Mouse (Mus musculus) MEL (cell line): ENCODE measurements around the gene Ankdd1b. TPM values are rescaled to one million over a fixed set of nuclear protein-coding genes. Genes with fewer than 3 reads are reported as not detected.

Experiments
- DNase-seq: peaks from one replicate; pipeline ENCODE4 v3.0.0; 2011; ENCODE audit warnings: low read depth, low spot score
- H3K27ac ChIP-seq: 2 replicates; pipeline ENCODE4 v1.5.1; 2012; ENCODE audit warnings: low read depth, mild to moderate bottlenecking, control low read depth, low read length, moderate library complexity; ENCODE audit not compliant: control insufficient read depth
- H3K27me3 ChIP-seq, 2 experiments: fragments of 150-350 bp in 1 of 2; sonication (generic) in 1 of 2; 2 replicates each; pipeline ENCODE4 v1.6.1; 2012; ENCODE audit warnings: low read length in 2 of 2, mild to moderate bottlenecking in 2 of 2, improper control_type of control experiment in 1 of 2, moderate library complexity in 1 of 2; ENCODE audit not compliant: insufficient read depth in 2 of 2, control insufficient read depth in 1 of 2
- H3K36me3 ChIP-seq, 2 experiments: 2 replicates each; pipeline ENCODE4 v1.6.1; 2012 to 2014; ENCODE audit warnings: low read length in 2 of 2, improper control_type of control experiment in 1 of 2, inconsistent platforms in 1 of 2, mild to moderate bottlenecking in 1 of 2; ENCODE audit not compliant: insufficient read depth in 2 of 2, control insufficient read depth in 1 of 2
- H3K4me1 ChIP-seq, 2 experiments: fragments of 150-350 bp in 1 of 2; sonication (generic) in 1 of 2; 2 replicates each; pipeline ENCODE4 v1.6.1; 2012; ENCODE audit warnings: low read length in 2 of 2, improper control_type of control experiment in 1 of 2, mild to moderate bottlenecking in 1 of 2; ENCODE audit not compliant: insufficient read depth in 2 of 2, control insufficient read depth in 1 of 2
- H3K4me3 ChIP-seq, 2 experiments: fragments of 150-350 bp in 1 of 2; sonication (generic) in 1 of 2; 2 replicates each; pipeline ENCODE4 v1.5.1; 2012; ENCODE audit warnings: low read depth in 2 of 2, low read length in 2 of 2, mild to moderate bottlenecking in 2 of 2, moderate library complexity in 2 of 2, control low read depth in 1 of 2, improper control_type of control experiment in 1 of 2; ENCODE audit not compliant: control insufficient read depth in 1 of 2, insufficient read depth in 1 of 2
- H3K79me2 ChIP-seq: 2 replicates; pipeline ENCODE4 v1.6.1; 2012; ENCODE audit warnings: mild to moderate bottlenecking, low read length, moderate library complexity; ENCODE audit not compliant: control insufficient read depth, poor library complexity, insufficient read depth
- H3K9ac ChIP-seq: 2 replicates; pipeline ENCODE4 v1.6.1; 2012; ENCODE audit warnings: low read depth, mild to moderate bottlenecking, control low read depth, low read length, moderate library complexity; ENCODE audit not compliant: control insufficient read depth, poor library complexity, severe bottlenecking
- H3K9me3 ChIP-seq: fragments of 150-350 bp; sonication (generic); replicated peaks from 2 replicates; pipeline ENCODE4 v1.6.1; 2012; ENCODE audit warnings: mild to moderate bottlenecking, low read length, improper control_type of control experiment, moderate library complexity; ENCODE audit not compliant: insufficient read depth
- BHLHE40 ChIP-seq: IDR thresholded peaks from 2 replicates; pipeline ENCODE4 v1.6.1; 2012; ENCODE audit warnings: low read depth, mild to moderate bottlenecking, inconsistent platforms, low read length, improper control_type of control experiment, borderline replicate concordance
- CHD1 ChIP-seq: IDR thresholded peaks from 2 replicates; pipeline ENCODE4 v1.6.1; 2012; ENCODE audit warnings: low read depth, mild to moderate bottlenecking, inconsistent platforms, low read length, improper control_type of control experiment
- CHD2 ChIP-seq: IDR thresholded peaks from 2 replicates; pipeline ENCODE4 v1.6.1; 2011; ENCODE audit warnings: low read length, improper control_type of control experiment
- ELF1 ChIP-seq: IDR thresholded peaks from 2 replicates; pipeline ENCODE4 v1.6.1; 2014; ENCODE audit warnings: low read depth, mild to moderate bottlenecking, inconsistent platforms, low read length, improper control_type of control experiment, moderate library complexity
- EP300 ChIP-seq, 2 experiments: IDR thresholded peaks; 2 replicates each; pipeline ENCODE4 v1.6.1; 2011; ENCODE audit warnings: improper control_type of control experiment in 2 of 2, low read length in 2 of 2, low read depth in 1 of 2, mild to moderate bottlenecking in 1 of 2
- ETS1 ChIP-seq: IDR thresholded peaks from 2 replicates; pipeline ENCODE4 v1.6.1; 2012; ENCODE audit warnings: low read depth, mild to moderate bottlenecking, inconsistent platforms, low read length, improper control_type of control experiment, moderate library complexity
- GABPA ChIP-seq: IDR thresholded peaks from 2 replicates; pipeline ENCODE4 v1.6.1; 2012; ENCODE audit warnings: low read depth, mild to moderate bottlenecking, inconsistent platforms, low read length, improper control_type of control experiment, moderate library complexity
- GATA1 ChIP-seq: IDR thresholded peaks from 2 replicates; pipeline ENCODE4 v1.6.1; 2011; ENCODE audit warnings: low read depth, low read length, improper control_type of control experiment
- HCFC1 ChIP-seq: IDR thresholded peaks from 2 replicates; pipeline ENCODE4 v1.6.1; 2012; ENCODE audit warnings: low read depth, mild to moderate bottlenecking, inconsistent platforms, low read length, improper control_type of control experiment, moderate library complexity
- JUND ChIP-seq: IDR thresholded peaks from 2 replicates; pipeline ENCODE4 v1.6.1; 2011; ENCODE audit warnings: low read depth, mild to moderate bottlenecking, improper control_type of control experiment, low read length
- MAFK ChIP-seq: IDR thresholded peaks from 2 replicates; pipeline ENCODE4 v1.6.1; 2011; ENCODE audit warnings: low read depth, mild to moderate bottlenecking, low read length, improper control_type of control experiment, borderline replicate concordance
- MAX ChIP-seq: IDR thresholded peaks from 2 replicates; pipeline ENCODE4 v1.6.1; 2011; ENCODE audit warnings: low read length, improper control_type of control experiment
- MEF2A ChIP-seq: IDR thresholded peaks from 2 replicates; pipeline ENCODE4 v1.6.1; 2014; ENCODE audit warnings: low read depth, mild to moderate bottlenecking, inconsistent platforms, low read length, improper control_type of control experiment; ENCODE audit not compliant: poor library complexity, insufficient replicate concordance, severe bottlenecking; ENCODE audit errors: extremely low read depth
- MXI1 ChIP-seq: IDR thresholded peaks from 2 replicates; pipeline ENCODE4 v1.6.1; 2011; ENCODE audit warnings: mild to moderate bottlenecking, low read depth, low read length, improper control_type of control experiment
- MYB ChIP-seq: IDR thresholded peaks from 2 replicates; pipeline ENCODE4 v1.6.1; 2011; ENCODE audit warnings: mild to moderate bottlenecking, low read depth, low read length, improper control_type of control experiment
- MYC ChIP-seq: IDR thresholded peaks from 2 replicates; pipeline ENCODE4 v1.6.1; 2011; ENCODE audit warnings: low read depth, mild to moderate bottlenecking, low read length, improper control_type of control experiment, moderate library complexity
- NELFE ChIP-seq: IDR thresholded peaks from 2 replicates; pipeline ENCODE4 v1.6.1; 2011; ENCODE audit warnings: low read depth, low read length, improper control_type of control experiment
- NRF1 ChIP-seq: IDR thresholded peaks from 2 replicates; pipeline ENCODE4 v1.6.1; 2014; ENCODE audit warnings: low read depth, mild to moderate bottlenecking, inconsistent platforms, low read length, improper control_type of control experiment, moderate library complexity; ENCODE audit not compliant: poor library complexity, insufficient read depth, severe bottlenecking
- POLR2A ChIP-seq, 2 experiments: IDR thresholded peaks; 2 replicates each; pipeline ENCODE4 v1.6.1; 2011 to 2012; ENCODE audit warnings: low read length in 2 of 2, mild to moderate bottlenecking in 2 of 2, control low read depth in 1 of 2, improper control_type of control experiment in 1 of 2, low read depth in 1 of 2, moderate library complexity in 1 of 2; ENCODE audit not compliant: control insufficient read depth in 1 of 2, insufficient read depth in 1 of 2, poor library complexity in 1 of 2
- POLR2AphosphoS2 ChIP-seq: IDR thresholded peaks from 2 replicates; pipeline ENCODE4 v1.6.1; 2011; ENCODE audit warnings: low read length, improper control_type of control experiment
- RAD21 ChIP-seq: IDR thresholded peaks from 2 replicates; pipeline ENCODE4 v1.6.1; 2011; ENCODE audit warnings: mild to moderate bottlenecking, low read depth, low read length, improper control_type of control experiment
- RCOR1 ChIP-seq: IDR thresholded peaks from 2 replicates; pipeline ENCODE4 v1.6.1; 2012; ENCODE audit warnings: low read depth, mild to moderate bottlenecking, inconsistent platforms, low read length, improper control_type of control experiment
- SIN3A ChIP-seq: IDR thresholded peaks from 2 replicates; pipeline ENCODE4 v1.6.1; 2012; ENCODE audit warnings: low read length, improper control_type of control experiment, inconsistent platforms
- SMC3 ChIP-seq: IDR thresholded peaks from 2 replicates; pipeline ENCODE4 v1.6.1; 2011; ENCODE audit warnings: low read depth, low read length, improper control_type of control experiment
- TBP ChIP-seq: IDR thresholded peaks from 2 replicates; pipeline ENCODE4 v1.8.0; 2011; ENCODE audit warnings: low read depth, low read length, improper control_type of control experiment
- UBTF ChIP-seq: IDR thresholded peaks from 2 replicates; pipeline ENCODE4 v1.6.1; 2012; ENCODE audit warnings: low read depth, mild to moderate bottlenecking, inconsistent platforms, low read length, improper control_type of control experiment, moderate library complexity, borderline replicate concordance; ENCODE audit not compliant: insufficient read depth
- USF1 ChIP-seq: IDR thresholded peaks from 2 replicates; pipeline ENCODE4 v1.6.1; 2014; ENCODE audit warnings: low read depth, mild to moderate bottlenecking, inconsistent platforms, low read length, improper control_type of control experiment, moderate library complexity
- ZC3H11A ChIP-seq: IDR thresholded peaks from 2 replicates; pipeline ENCODE4 v1.6.1; 2012; ENCODE audit warnings: low read depth, mild to moderate bottlenecking, inconsistent platforms, low read length, improper control_type of control experiment
- ZMIZ1 ChIP-seq: IDR thresholded peaks from 2 replicates; pipeline ENCODE4 v1.6.1; 2012; ENCODE audit warnings: low read depth, mild to moderate bottlenecking, inconsistent platforms, low read length, improper control_type of control experiment, moderate library complexity
- ZNF384 ChIP-seq: IDR thresholded peaks from 2 replicates; pipeline ENCODE4 v1.6.1; 2012; ENCODE audit warnings: low read depth, mild to moderate bottlenecking, inconsistent platforms, low read length, improper control_type of control experiment
- polyA plus RNA-seq, 2 experiments: library from polyadenylated mRNA; stranded (reverse) in 1 of 2; unstranded in 1 of 2; fragments of >175 nt in 1 of 2; fragments of >200 nt in 1 of 2; gene quantifications; 2 replicates each; pipeline versions ENCODE4 v1.2.1 to v1.2.4; 2012; ENCODE audit warnings: low replicate concordance in 2 of 2, low read depth in 1 of 2; ENCODE audit not compliant: insufficient read length in 2 of 2, insufficient read depth in 1 of 2, missing spikeins in 1 of 2
- total RNA-seq: library from RNA; depleted of rRNA; stranded (reverse); fragments of 300-350 nt; gene quantifications from 2 replicates; pipeline ENCODE4 v1.2.3, GENCODE M21; 2012

The Ankdd1b gene
- total and polyA plus RNA-seq, 3 experiments: 0.12 TPM; not detected in 2

- no peak overlapping the region for H3K9ac ChIP-seq
- no peak overlapping the region for H3K27ac ChIP-seq
- no peaks in the 10 kb centered on the region for H3K79me2 ChIP-seq
- peaks cover 0 to 8% of the 10 kb centered on the region in 2 experiments; a peak in 3 of 4 replicates for H3K36me3 ChIP-seq
- TF ChIP-seq RAD21 (no peak), POLR2AphosphoS2 (no peak), SIN3A (no peak), GATA1 (no peak), EP300 (IDR thresholded peaks at IDR 0.05; ENCODE audit: low read depth in 1 of 2, low read length in 2 of 2) (no peak), ZMIZ1 (no peak), CHD2 (no peak), ZC3H11A (no peak), RCOR1 (no peak), POLR2A (IDR thresholded peaks at IDR 0.05; ENCODE audit: control insufficient read depth in 1 of 2, insufficient read depth in 1 of 2, low read depth in 1 of 2, low read length in 2 of 2, poor library complexity in 1 of 2) (no peak), MYC (no peak), ZNF384 (no peak), MAFK (no peak), TBP (no peak), USF1 (no peak), NRF1 (no peak), ELF1 (no peak), ETS1 (no peak), MAX (no peak), MXI1 (no peak)
- no peaks in the 10 kb centered on the region for H3K9me3 ChIP-seq
- H3K4me3 ChIP-seq: no peak overlapping the region
- no peak for DNase-seq
- no peaks in the 10 kb centered on the region for H3K27me3 ChIP-seq
- H3K4me1 ChIP-seq: peaks cover 0 to 10% of the 10 kb centered on the region in 2 experiments
Measured at GRCm38 (mm10) chr13:96516249-96516648, 45.3 kb upstream of the Ankdd1b start.

- H3K27me3 ChIP-seq: no peaks in the 10 kb centered on the region
- H3K36me3 ChIP-seq: peaks cover 0 to 16% of the 10 kb centered on the region in 2 experiments; a peak in 3 of 4 replicates
- no peaks in the 10 kb centered on the region for H3K79me2 ChIP-seq
- no peak overlapping the region for H3K9ac ChIP-seq
- H3K4me3 ChIP-seq: no peak overlapping the region
- no peaks in the 10 kb centered on the region for H3K9me3 ChIP-seq
- H3K27ac ChIP-seq: no peak overlapping the region
- peaks cover 0 to 19% of the 10 kb centered on the region in 2 experiments for H3K4me1 ChIP-seq
- DNase-seq: no peak
- TF ChIP-seq RCOR1: no peak
- no peak for TF ChIP-seq MAX
- no peak for TF ChIP-seq JUND
- no peak for TF ChIP-seq ZC3H11A
- no peak for TF ChIP-seq NRF1
- no peak for TF ChIP-seq NELFE
- TF ChIP-seq POLR2AphosphoS2: no peak
- TF ChIP-seq MAFK: no peak
- TF ChIP-seq UBTF: no peak
- TF ChIP-seq SMC3: no peak
- TF ChIP-seq MEF2A: no peak
- no peak for TF ChIP-seq BHLHE40
- TF ChIP-seq CHD1: no peak
- TF ChIP-seq GABPA: no peak
- no peak for TF ChIP-seq RAD21
- no peak for TF ChIP-seq EP300 (IDR thresholded peaks at IDR 0.05; ENCODE audit: low read depth in 1 of 2, low read length in 2 of 2)
- TF ChIP-seq TBP: no peak
- TF ChIP-seq HCFC1: no peak
- TF ChIP-seq MYB: no peak
Measured at GRCm38 (mm10) chr13:96514154-96514942, 43.4 kb upstream of the Ankdd1b start.
